Mouse (Mus musculus): ENCODE measurements at regions not wholly inside any gene's neighbourhood (a gene's known extent, or its start where the extent isn't known, plus 50 kb on each side); places are given as distances from the start of the nearest gene placed in this dataset.

DNA sequence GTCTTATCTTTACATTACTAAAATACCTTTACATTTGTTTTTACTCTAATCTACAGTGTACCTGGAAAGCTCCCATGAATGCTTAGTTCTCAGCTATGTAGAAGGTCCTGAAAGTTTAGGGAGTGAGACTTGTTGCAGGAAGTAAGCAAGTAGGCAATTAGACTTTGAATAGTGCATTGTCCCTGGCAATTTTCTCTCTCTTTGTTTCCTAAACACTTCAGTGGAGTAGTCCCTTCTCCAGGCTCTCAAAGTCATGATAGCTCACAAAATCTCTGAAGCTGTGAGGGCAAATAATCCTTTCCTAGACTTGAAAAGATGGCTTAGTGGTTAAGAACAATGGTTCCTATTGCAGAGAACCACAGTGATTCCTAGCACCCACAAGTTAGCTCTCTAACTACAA lies 495.2 kb upstream of the 1700015G11Rik start:
- in situ Hi-C loops (cut with MboI, MseI): no loop called here

DNA sequence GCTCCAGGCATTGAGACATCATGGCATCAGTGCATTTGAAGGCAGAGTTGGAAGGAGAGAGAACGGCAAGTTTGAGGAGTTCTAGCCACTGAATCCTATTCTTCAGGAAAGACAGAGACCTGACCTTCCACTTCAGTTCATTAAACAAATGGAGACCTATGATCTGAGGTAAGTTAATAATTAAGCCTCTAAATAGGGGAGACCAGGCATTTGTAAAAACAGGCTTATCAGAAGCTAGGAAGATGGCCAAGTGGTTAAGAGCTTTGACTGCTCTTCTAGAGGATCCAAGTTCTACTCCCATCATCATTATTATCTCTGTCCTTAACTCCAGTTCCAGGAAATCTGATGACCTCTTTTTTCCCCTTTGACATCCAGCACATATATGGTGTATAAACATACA lies 492.5 kb upstream of the 1700015G11Rik start:
- in situ Hi-C loops (cut with MboI, MseI): loop anchor here (10.0 kb wide), 1 partner anchor 1153 kb away; no protein-coding TSS in a partner anchor

- in situ Hi-C loops (cut with MboI, MseI): no loop called here
Observed at GRCm38 (mm10) chr7:52467135-52467534, 451.6 kb upstream of the 1700015G11Rik start.

- in situ Hi-C loops (cut with MboI, MseI): no loop called here
Observed at GRCm38 (mm10) chr7:52466585-52466984, 451.1 kb upstream of the 1700015G11Rik start.
